Mouse (Mus musculus) hindbrain, postnatal 0 days (tissue): ENCODE measurements around the gene Gm11634. TPM values are rescaled to one million over a fixed set of nuclear protein-coding genes. Genes with fewer than 3 reads are reported as not detected.

Experiments used
- ATAC-seq: fragments of 200-750 bp; cut with Nextera tagmentation; 2 replicates; pipeline ENCODE4 v1.8.0; 2017; ENCODE audit warnings: mild to moderate bottlenecking, moderate TSS enrichment, moderate library complexity
- DNase-seq: peaks from one replicate; pipeline ENCODE4 v3.0.0-alpha.2; 2015; ENCODE audit warnings: low spot score
- H3K27ac ChIP-seq: fragments of 300-500 bp; sonication (generic); 2 replicates; pipeline ENCODE4 v1.5.1; 2014; ENCODE audit warnings: mild to moderate bottlenecking
- H3K27me3 ChIP-seq: fragments of 300-500 bp; sonication (generic); 2 replicates; pipeline ENCODE4 v1.6.1; 2014; ENCODE audit warnings: low read length, mixed read lengths; ENCODE audit not compliant: insufficient read depth
- H3K36me3 ChIP-seq: fragments of 300-500 bp; sonication (generic); 2 replicates; pipeline ENCODE4 v1.6.1; 2014; ENCODE audit warnings: low read length, mixed read lengths; ENCODE audit not compliant: insufficient read depth
- H3K4me1 ChIP-seq: fragments of 300-500 bp; sonication (generic); 2 replicates; pipeline ENCODE4 v1.6.1; 2014; ENCODE audit warnings: antibody characterized with exemption, low read length, mixed read lengths; ENCODE audit not compliant: insufficient read depth
- H3K4me2 ChIP-seq: fragments of 300-500 bp; sonication (generic); 2 replicates; pipeline ENCODE4 v1.6.1; 2014; ENCODE audit warnings: low read depth, mild to moderate bottlenecking, low read length, moderate library complexity, mixed read lengths
- H3K4me3 ChIP-seq: fragments of 300-500 bp; sonication (generic); 2 replicates; pipeline ENCODE4 v1.5.1; 2014; ENCODE audit warnings: low read length
- H3K9ac ChIP-seq: fragments of 300-500 bp; sonication (generic); replicated peaks from 2 replicates; pipeline ENCODE4 v1.6.1; 2014; ENCODE audit warnings: mild to moderate bottlenecking, low read length, moderate library complexity, mixed read lengths
- H3K9me3 ChIP-seq: fragments of 300-500 bp; sonication (generic); 2 replicates; pipeline ENCODE4 v1.6.1; 2016; ENCODE audit warnings: low read length, mixed read lengths
- CTCF ChIP-seq: IDR thresholded peaks from 2 replicates; pipeline ENCODE4 v1.5.1; 2016; ENCODE audit warnings: antibody characterized with exemption, control low read depth, low read depth
- WGBS: fragments of 180-500 bp; shearing (Covaris S2); extraction: QIAGEN DNeasy Blood & Tissue Kit; methylation state at CpG from one replicate; pipeline ENCODE4 v1.1.7; 2014; 5-methylcytosine and 5-hydroxymethylcytosine counted together
- polyA plus RNA-seq: library from polyadenylated mRNA; unstranded; fragments of >200 nt; fragmentation: Nextera tagmentation; extraction: Ambion mirVana; gene quantifications from 2 replicates; pipeline ENCODE4 v1.2.1, GENCODE M21; 2015
- total RNA-seq: library from RNA; depleted of rRNA; stranded (reverse); fragments of >200 nt; gene quantifications from 2 replicates; pipeline ENCODE4 v1.2.3, GENCODE M21; 2014

The Gm11634 gene
- total and polyA plus RNA-seq, 2 experiments from 2014 or later: not detected

GRCm38 (mm10) chr11:101582054-101583035, 16.7 kb downstream of the Gm11634 start, which contains the start of gene Tmem106a:
TSS of gene Tmem106a (plus strand) at chr11:101582242.
- no peak for TF ChIP-seq CTCF
- no peaks in the 10 kb centered on the region for H3K9me3 ChIP-seq
- H3K27me3 ChIP-seq: no peaks in the 10 kb centered on the region
- peaks cover 26% of the 10 kb centered on the region for H3K36me3 ChIP-seq
- DNase-seq (peak; percentile 55), ATAC-seq (no peak)
- H3K4me1 ChIP-seq: 0 out of 2 replicates have a peak, but pooled peaks cover 6% of the 10 kb centered on the region
- peak within 1 kb of the TSS; percentile 56 for H3K4me2 ChIP-seq
- peak within 1 kb of the TSS; percentile 40; the same call in 1 of the 2 replicates for H3K9ac ChIP-seq
- no peak within 1 kb of the TSS for H3K27ac ChIP-seq
- peak within 1 kb of the TSS; percentile 33 for H3K4me3 ChIP-seq
- 22% methylated on average over 30 of the region's 31 CpGs for WGBS

DNA sequence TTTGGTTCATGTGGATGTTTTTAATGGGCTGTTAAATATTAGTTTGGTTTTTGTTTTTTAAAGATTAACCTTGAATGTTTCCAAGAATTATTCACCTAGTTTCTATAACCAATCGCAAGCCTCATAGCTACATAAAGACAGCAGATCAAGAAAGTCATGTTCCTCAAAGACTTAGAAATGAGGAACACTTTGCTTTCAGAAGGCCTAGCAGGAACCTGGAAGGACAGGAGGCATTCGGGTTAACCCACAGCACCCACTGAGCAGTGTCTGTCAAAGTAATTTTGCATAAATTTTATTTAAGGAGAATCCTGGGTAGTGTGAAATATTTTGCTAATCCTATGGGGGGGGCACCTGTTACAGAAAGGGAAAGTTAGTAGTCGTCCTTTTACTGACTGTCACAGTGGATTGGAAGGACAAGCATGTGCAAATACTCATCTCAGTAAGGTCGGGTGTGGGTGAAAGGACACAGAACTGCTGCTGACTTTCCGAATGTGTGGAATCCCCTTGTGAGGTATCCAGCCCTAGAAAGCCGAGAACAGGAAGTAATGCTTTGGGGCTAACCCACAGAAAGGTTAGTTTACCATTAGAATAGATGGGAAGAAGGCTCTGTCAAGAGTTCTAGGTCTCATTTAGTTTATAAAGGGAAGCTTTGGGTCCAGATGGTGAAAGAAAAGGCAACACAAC, 17.8 kb downstream of the Gm11634 start:
- no peak overlapping the region for H3K4me2 ChIP-seq

GRCm38 (mm10) chr11:101576116-101576515, 22.9 kb downstream of the Gm11634 start:
- Histone ChIP-seq H3K4me1 (no peaks in the 10 kb centered on the region), H3K9ac (no peak overlapping the region), H3K27me3 (no peaks in the 10 kb centered on the region), H3K4me3 (no peak overlapping the region), H3K9me3 (no peaks in the 10 kb centered on the region), H3K36me3 (peaks cover 77% of the 10 kb centered on the region), H3K4me2 (no peak overlapping the region), H3K27ac (no peak overlapping the region)
- TF ChIP-seq CTCF: peak; percentile 49
- ATAC-seq (no peak), DNase-seq (peak; percentile 26)
- WGBS: 79% methylated on average over 6 of the region's 6 CpGs

More for the DNA sequence above, 17.8 kb downstream of the Gm11634 start:
- Histone ChIP-seq H3K4me3 (no peak overlapping the region), H3K9ac (no peak overlapping the region), H3K27ac (no peak overlapping the region), H3K4me1 (0 out of 2 replicates have a peak, but pooled peaks cover 6% of the 10 kb centered on the region), H3K27me3 (no peaks in the 10 kb centered on the region), H3K36me3 (peaks cover 36% of the 10 kb centered on the region), H3K9me3 (no peaks in the 10 kb centered on the region)
- no peak for TF ChIP-seq CTCF
- ATAC-seq: no peak
- DNase-seq: no peak
- WGBS: 78% methylated on average over 6 of the region's 6 CpGs

DNA sequence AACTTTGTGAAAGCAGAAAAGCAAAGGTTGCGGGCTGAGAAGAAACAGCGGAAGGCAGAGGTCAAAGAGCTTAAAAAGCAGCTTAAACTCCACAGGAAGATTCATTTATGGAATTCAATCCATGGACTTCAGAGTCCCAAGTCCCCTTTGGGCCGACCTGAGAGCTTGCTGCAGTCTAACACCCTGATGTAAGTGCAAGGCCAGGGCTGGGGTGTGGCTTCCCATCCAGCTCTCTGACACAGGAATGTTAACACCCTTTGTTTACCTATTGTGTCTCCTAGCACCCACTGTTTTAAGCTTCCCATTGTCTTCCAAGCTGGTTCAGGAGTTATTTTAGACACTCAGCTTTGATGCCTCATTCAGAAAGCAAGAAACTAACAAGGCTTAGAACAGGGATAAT, 30.6 kb downstream of the Gm11634 start:
- DNase-seq (no peak), ATAC-seq (no peak)
- whole genome bisulfite sequencing: 91% methylated on average over 3 of the region's 3 CpGs
- no peak for TF ChIP-seq CTCF
- H3K4me1 ChIP-seq: no peaks in the 10 kb centered on the region
- no peak overlapping the region for H3K4me3 ChIP-seq
- H3K9ac ChIP-seq: no peak overlapping the region
- H3K36me3 ChIP-seq: peaks cover 74% of the 10 kb centered on the region
- no peaks in the 10 kb centered on the region for H3K9me3 ChIP-seq
- H3K27me3 ChIP-seq: no peaks in the 10 kb centered on the region
- no peak overlapping the region for H3K27ac ChIP-seq
- no peak overlapping the region for H3K4me2 ChIP-seq

GRCm38 (mm10) chr11:101562391-101562790, 36.7 kb downstream of the Gm11634 start:
- WGBS: 32% methylated on average over 5 of the region's 5 CpGs
- Histone ChIP-seq H3K4me3 (no peak overlapping the region), H3K27ac (no peak overlapping the region), H3K36me3 (peaks cover 54% of the 10 kb centered on the region), H3K27me3 (no peaks in the 10 kb centered on the region), H3K4me1 (no peaks in the 10 kb centered on the region), H3K9me3 (no peaks in the 10 kb centered on the region), H3K4me2 (no peak overlapping the region), H3K9ac (no peak overlapping the region)
- TF ChIP-seq CTCF: peak; percentile 88
- ATAC-seq (no peak), DNase-seq (peak; percentile 80)

GRCm38 (mm10) chr11:101556954-101557353, 42.1 kb downstream of the Gm11634 start:
- TF ChIP-seq CTCF: no peak
- ATAC-seq: no peak
- Histone ChIP-seq H3K9ac (no peak overlapping the region), H3K9me3 (no peaks in the 10 kb centered on the region), H3K27me3 (no peaks in the 10 kb centered on the region), H3K4me2 (no peak overlapping the region), H3K36me3 (peaks cover 34% of the 10 kb centered on the region), H3K4me3 (no peak overlapping the region), H3K27ac (no peak overlapping the region), H3K4me1 (peaks cover 14% of the 10 kb centered on the region; the same call in 1 of the 2 replicates)
- WGBS: 48% methylated on average over 2 of the region's 2 CpGs
- no peak for DNase-seq
